Mouse (Mus musculus) heart, embryonic 14.5 days (tissue): Measurements from ENCODE around the gene Fam198a. TPM values are rescaled to one million over a fixed set of nuclear protein-coding genes. Genes with fewer than 3 reads are reported as not detected.

Experiments
- ATAC-seq: fragments of 200-750 bp; cut with Nextera tagmentation; 2 replicates; pipeline ENCODE4 v1.8.0; 2017; ENCODE audit warnings: low read depth, moderate TSS enrichment; ENCODE audit not compliant: insufficient number of reproducible peaks, insufficient read depth, low FRiP score
- H3K27ac ChIP-seq, 2 experiments: fragments of 200-500 bp in 1 of 2; fragments of 300-500 bp in 1 of 2; sonication (generic) in 1 of 2; replicated peaks in 1 of 2; 2 replicates each; pipeline ENCODE4 v1.5.1; 2012 to 2014; ENCODE audit warnings: low read depth in 2 of 2, low read length in 2 of 2, control low read depth in 1 of 2, mild to moderate bottlenecking in 1 of 2, mixed read lengths in 1 of 2; ENCODE audit not compliant: control insufficient read depth in 1 of 2, insufficient read depth in 1 of 2
- H3K27me3 ChIP-seq: fragments of 300-500 bp; sonication (generic); 2 replicates; pipeline ENCODE4 v1.6.1; 2014; ENCODE audit warnings: mild to moderate bottlenecking, low read length, control low read depth; ENCODE audit not compliant: control insufficient read depth, insufficient read depth
- H3K36me3 ChIP-seq: fragments of 300-500 bp; sonication (generic); 2 replicates; pipeline ENCODE4 v1.6.1; 2014; ENCODE audit warnings: mild to moderate bottlenecking, control low read depth, low read length, mixed read lengths; ENCODE audit not compliant: control insufficient read depth, insufficient read depth
- H3K4me1 ChIP-seq, 2 experiments: fragments of 200-500 bp in 1 of 2; fragments of 300-500 bp in 1 of 2; sonication (generic) in 1 of 2; 2 replicates each; pipeline ENCODE4 v1.6.1; 2012 to 2014; ENCODE audit warnings: low read length in 2 of 2, control low read depth in 1 of 2, mixed read lengths in 1 of 2; ENCODE audit not compliant: control insufficient read depth in 2 of 2, insufficient read depth in 2 of 2
- H3K4me2 ChIP-seq: fragments of 300-500 bp; sonication (generic); 2 replicates; pipeline ENCODE4 v1.6.1; 2014; ENCODE audit warnings: mild to moderate bottlenecking, low read length
- H3K4me3 ChIP-seq, 2 experiments: fragments of 200-500 bp in 1 of 2; fragments of 300-500 bp in 1 of 2; sonication (generic) in 1 of 2; 2 replicates each; pipeline ENCODE4 v1.5.1; 2012 to 2014; ENCODE audit warnings: low read length in 2 of 2, mild to moderate bottlenecking in 2 of 2, control low read depth in 1 of 2, low read depth in 1 of 2, moderate library complexity in 1 of 2; ENCODE audit not compliant: control insufficient read depth in 1 of 2, insufficient read depth in 1 of 2
- H3K9ac ChIP-seq: fragments of 300-500 bp; sonication (generic); 2 replicates; pipeline ENCODE4 v1.6.1; 2014; ENCODE audit warnings: mild to moderate bottlenecking, low read length
- H3K9me3 ChIP-seq: fragments of 300-500 bp; sonication (generic); 2 replicates; pipeline ENCODE4 v1.6.1; 2016; ENCODE audit warnings: low read length, control low read depth; ENCODE audit not compliant: control insufficient read depth
- whole genome bisulfite sequencing: fragments of 180-500 bp; shearing (Covaris S2); extraction: QIAGEN DNeasy Blood & Tissue Kit; methylation state at CpG from one replicate; pipeline ENCODE4 v1.1.7; 2014; 5-methylcytosine and 5-hydroxymethylcytosine counted together
- polyA plus RNA-seq: library from polyadenylated mRNA; unstranded; fragments of >200 nt; fragmentation: Nextera tagmentation; extraction: Ambion mirVana; gene quantifications from 2 replicates; pipeline ENCODE4 v1.2.1, GENCODE M21; 2014

The Fam198a gene
- polyA plus RNA-seq, 1 experiment from 2014 or later, result 1.6 TPM

DNA sequence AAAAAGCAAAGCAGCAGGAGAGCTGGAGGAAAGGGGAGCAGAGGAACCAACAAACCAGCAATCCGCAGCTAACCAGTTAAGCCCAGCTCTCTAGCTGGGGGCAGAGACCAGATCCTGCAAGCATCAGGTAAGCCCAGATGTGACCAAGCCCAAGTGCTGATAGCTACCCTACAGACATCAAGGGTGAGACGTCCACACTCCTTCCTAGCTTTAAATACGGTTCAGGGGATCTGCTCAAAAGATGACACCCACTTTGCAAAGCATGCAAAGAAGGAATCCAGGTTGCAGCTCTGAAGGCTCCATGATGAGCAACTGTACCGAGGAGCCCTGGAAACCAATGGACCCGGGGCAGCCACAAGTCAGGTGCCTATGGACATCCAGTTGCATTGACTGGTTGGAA, 44.3 kb upstream of the Fam198a start:
- Histone ChIP-seq H3K4me3 (no peak overlapping the region), H3K4me1 (0 out of 4 replicates have a peak, but pooled peaks cover 0 to 4% of the 10 kb centered on the region in 2 experiments), H3K9ac (no peak overlapping the region), H3K27ac (no peak overlapping the region), H3K4me2 (no peak overlapping the region), H3K36me3 (no peaks in the 10 kb centered on the region), H3K27me3 (no peaks in the 10 kb centered on the region), H3K9me3 (no peaks in the 10 kb centered on the region)
- WGBS, result 70% methylated on average over 5 of the region's 5 CpGs
- ATAC-seq, result no peak

DNA sequence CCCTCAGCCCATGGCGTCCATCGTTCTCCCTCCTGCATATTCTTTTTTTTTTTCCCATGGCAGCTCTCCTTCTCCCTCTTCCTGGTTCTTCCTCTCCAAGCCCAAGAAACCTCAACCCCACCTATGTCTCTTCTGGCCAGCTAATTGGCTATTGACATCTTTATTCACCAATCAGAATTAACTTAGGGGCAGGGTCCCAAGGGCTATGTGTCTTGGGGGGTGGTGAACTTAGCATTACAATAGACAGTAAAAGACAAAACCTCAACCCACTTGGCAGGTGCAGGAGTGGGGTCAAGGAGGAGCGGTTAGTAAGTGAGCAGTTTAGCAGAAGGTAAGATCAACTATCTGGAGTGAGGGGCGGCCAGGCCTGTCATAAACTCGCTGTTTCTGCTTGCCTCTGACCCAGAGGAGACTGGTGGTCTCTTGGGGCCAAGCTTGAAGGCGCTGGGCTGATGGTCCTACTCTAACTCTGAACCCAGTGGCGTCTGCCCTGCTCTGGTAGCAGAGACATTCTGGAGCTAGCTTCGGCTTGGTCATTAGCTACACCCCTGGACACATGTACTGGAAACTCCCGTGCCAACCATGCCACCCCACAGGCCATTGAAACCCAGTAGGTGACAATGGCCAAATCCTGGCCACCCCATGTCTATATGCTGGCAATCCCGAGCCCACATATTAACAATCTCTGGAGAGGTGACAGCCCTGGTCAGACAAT, 43.3 kb upstream of the Fam198a start:
- no peak for ATAC-seq

DNA sequence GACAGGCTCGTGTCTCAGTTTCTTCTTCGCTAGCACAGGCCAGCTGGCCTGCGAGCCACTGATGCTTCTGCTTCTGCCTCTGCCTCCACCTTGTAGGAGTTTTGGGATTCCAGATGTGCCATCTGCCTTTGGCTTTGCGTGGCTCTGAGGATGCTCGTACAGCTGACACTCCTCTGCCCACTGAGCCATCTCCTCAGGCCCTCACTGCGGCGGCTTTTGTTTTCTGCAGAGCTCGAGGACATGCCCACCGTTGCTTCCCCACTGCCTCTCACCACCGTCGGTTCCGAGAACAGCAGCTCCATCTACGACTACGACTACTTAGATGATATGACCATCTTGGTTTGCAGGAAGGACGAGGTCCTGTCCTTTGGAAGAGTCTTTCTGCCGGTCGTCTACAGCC, 42.5 kb upstream of the Fam198a start:
- WGBS, result 89% methylated on average over 17 of the region's 17 CpGs
- no peak for ATAC-seq
- H3K27ac ChIP-seq, result no peak overlapping the region
- no peaks in the 10 kb centered on the region for H3K36me3 ChIP-seq
- 0 out of 4 replicates have a peak, but pooled peaks cover 0 to 4% of the 10 kb centered on the region in 2 experiments for H3K4me1 ChIP-seq
- no peak overlapping the region for H3K9ac ChIP-seq
- H3K4me2 ChIP-seq, result no peak overlapping the region
- H3K4me3 ChIP-seq, result no peak overlapping the region
- no peaks in the 10 kb centered on the region for H3K27me3 ChIP-seq
- H3K9me3 ChIP-seq, result no peaks in the 10 kb centered on the region

More for the DNA sequence above, 43.3 kb upstream of the Fam198a start:
- H3K27ac ChIP-seq, result no peak overlapping the region
- H3K4me3 ChIP-seq, result no peak overlapping the region
- no peaks in the 10 kb centered on the region for H3K9me3 ChIP-seq
- 71% methylated on average over 10 of the region's 10 CpGs for WGBS
- no peak overlapping the region for H3K4me2 ChIP-seq
- no peaks in the 10 kb centered on the region for H3K36me3 ChIP-seq
- H3K9ac ChIP-seq, result no peak overlapping the region
- no peaks in the 10 kb centered on the region for H3K27me3 ChIP-seq
- H3K4me1 ChIP-seq, result 0 out of 4 replicates have a peak, but pooled peaks cover 0 to 4% of the 10 kb centered on the region in 2 experiments

DNA sequence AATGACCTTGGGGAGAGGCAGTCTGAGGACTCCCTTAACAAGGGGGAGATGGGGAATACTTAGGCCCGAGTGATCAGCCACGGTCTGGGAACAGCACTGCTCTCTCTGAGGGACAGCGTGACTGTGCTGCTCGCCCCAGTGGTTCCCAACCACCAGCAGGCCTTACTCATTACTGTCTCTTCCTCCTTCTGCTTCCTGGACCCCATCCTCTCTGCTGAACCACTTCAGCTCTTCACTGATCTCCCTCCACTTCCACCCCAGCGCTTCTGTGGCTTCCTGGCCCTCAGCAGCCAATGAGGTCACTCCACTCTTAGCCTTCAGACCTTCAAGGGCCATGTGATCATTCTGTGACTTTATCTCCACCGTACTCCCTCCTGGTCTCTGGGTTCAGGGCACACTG, 41.2 kb upstream of the Fam198a start:
- H3K9me3 ChIP-seq, result no peaks in the 10 kb centered on the region
- no peaks in the 10 kb centered on the region for H3K36me3 ChIP-seq
- no peak overlapping the region for H3K9ac ChIP-seq
- no peak overlapping the region for H3K27ac ChIP-seq
- no peaks in the 10 kb centered on the region for H3K27me3 ChIP-seq
- H3K4me2 ChIP-seq, result no peak overlapping the region
- 66% methylated on average over 6 of the region's 6 CpGs for WGBS
- no peak for ATAC-seq
- H3K4me1 ChIP-seq, result 0 out of 4 replicates have a peak, but pooled peaks cover 0 to 4% of the 10 kb centered on the region in 2 experiments
- no peak overlapping the region for H3K4me3 ChIP-seq

DNA sequence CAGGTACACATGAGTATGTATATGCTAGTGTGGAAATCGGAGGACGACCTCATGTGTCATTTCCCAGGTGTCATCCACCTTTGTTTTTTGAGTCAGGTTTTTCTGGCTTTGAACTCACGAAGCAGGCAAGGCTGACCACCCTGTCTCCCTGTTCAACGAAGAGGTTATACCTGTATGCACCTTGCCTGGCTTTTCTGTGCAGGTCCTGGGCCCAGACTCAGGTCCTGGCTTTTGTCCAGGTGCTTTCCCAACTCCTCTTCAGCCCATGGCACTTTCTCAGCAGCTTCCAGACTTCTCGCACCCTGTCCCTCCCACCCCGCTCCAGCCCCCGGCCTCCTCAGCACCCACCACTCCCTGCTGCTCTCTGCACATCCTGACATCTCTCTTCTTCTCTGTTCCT, 39.6 kb upstream of the Fam198a start:
- no peak overlapping the region for H3K9ac ChIP-seq
- ATAC-seq, result no peak
- H3K4me3 ChIP-seq, result no peak overlapping the region
- no peaks in the 10 kb centered on the region for H3K9me3 ChIP-seq
- no peaks in the 10 kb centered on the region for H3K27me3 ChIP-seq
- no peaks in the 10 kb centered on the region for H3K4me1 ChIP-seq
- no peaks in the 10 kb centered on the region for H3K36me3 ChIP-seq
- no peak overlapping the region for H3K4me2 ChIP-seq
- WGBS, result 88% methylated on average over 7 of the region's 7 CpGs
- H3K27ac ChIP-seq, result no peak overlapping the region

DNA sequence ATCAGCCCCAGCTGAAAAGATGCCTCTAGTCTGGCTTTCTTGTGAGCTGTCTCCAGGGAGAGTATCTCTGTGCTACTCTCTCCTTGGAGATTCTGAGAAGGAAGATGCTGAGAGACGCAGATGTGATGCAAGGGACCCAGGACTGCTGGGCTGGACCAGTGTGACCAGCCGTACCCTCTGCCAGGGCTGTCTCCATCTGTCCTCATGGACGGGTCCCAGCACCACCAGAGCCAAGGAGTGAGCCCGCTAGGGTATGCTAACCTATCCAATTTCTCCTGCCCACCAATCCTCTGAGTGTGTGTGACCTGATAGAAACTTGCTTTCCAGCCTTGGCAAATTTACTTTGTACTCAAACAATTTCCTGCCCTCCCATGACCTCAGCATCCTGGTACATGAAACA, 38.0 kb upstream of the Fam198a start:
- WGBS, result 86% methylated on average over 4 of the region's 4 CpGs
- H3K27me3 ChIP-seq, result no peaks in the 10 kb centered on the region
- no peak overlapping the region for H3K4me3 ChIP-seq
- no peak for ATAC-seq
- no peak overlapping the region for H3K9ac ChIP-seq
- no peak overlapping the region for H3K27ac ChIP-seq
- H3K9me3 ChIP-seq, result no peaks in the 10 kb centered on the region
- no peaks in the 10 kb centered on the region for H3K4me1 ChIP-seq
- no peaks in the 10 kb centered on the region for H3K36me3 ChIP-seq
- H3K4me2 ChIP-seq, result no peak overlapping the region

DNA sequence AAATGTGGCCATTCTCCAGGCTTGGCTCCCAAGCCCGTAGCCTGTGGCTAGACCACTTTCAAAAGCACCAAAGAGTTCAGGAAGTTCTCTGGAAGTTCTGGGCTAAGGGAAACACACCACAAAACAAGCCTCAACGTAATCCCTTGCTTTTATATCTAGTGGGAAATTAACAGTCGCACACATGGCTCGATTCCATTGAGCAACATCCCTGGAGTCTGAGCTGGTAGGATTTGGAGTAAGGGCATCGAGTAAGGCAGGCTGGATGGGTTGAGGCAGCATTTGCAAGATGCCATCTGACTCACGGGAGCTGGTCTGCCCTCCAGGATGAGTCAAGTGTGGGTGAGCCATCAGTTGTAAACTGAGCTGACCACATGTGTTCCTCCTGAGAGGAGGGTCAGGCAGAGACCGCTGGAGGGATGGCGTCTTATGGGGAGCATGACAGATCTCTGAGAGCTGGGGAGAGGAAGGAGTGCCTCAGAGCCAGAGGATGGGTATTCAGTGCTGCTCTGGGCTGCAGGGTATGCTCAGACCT, 36.5 kb upstream of the Fam198a start:
- 0 out of 4 replicates have a peak, but pooled peaks cover 0 to 1% of the 10 kb centered on the region in 2 experiments for H3K4me1 ChIP-seq
- no peak overlapping the region for H3K9ac ChIP-seq
- ATAC-seq, result no peak
- H3K4me2 ChIP-seq, result no peak overlapping the region
- no peaks in the 10 kb centered on the region for H3K9me3 ChIP-seq
- WGBS, result 73% methylated on average over 8 of the region's 8 CpGs
- no peaks in the 10 kb centered on the region for H3K36me3 ChIP-seq
- no peak overlapping the region for H3K4me3 ChIP-seq
- no peak overlapping the region for H3K27ac ChIP-seq
- no peaks in the 10 kb centered on the region for H3K27me3 ChIP-seq
